Mouse (Mus musculus) lung, postnatal 0 days (tissue): Measurements from ENCODE around the gene Eps8.

Source experiments
- CTCF ChIP-seq: IDR thresholded peaks from 2 replicates; pipeline ENCODE4 v1.5.1; 2016; ENCODE audit warnings: antibody characterized with exemption, mild to moderate bottlenecking
- EP300 ChIP-seq: IDR thresholded peaks from 2 replicates; pipeline ENCODE4 v1.6.1; 2016; ENCODE audit warnings: antibody characterized with exemption, mild to moderate bottlenecking, control low read depth

DNA sequence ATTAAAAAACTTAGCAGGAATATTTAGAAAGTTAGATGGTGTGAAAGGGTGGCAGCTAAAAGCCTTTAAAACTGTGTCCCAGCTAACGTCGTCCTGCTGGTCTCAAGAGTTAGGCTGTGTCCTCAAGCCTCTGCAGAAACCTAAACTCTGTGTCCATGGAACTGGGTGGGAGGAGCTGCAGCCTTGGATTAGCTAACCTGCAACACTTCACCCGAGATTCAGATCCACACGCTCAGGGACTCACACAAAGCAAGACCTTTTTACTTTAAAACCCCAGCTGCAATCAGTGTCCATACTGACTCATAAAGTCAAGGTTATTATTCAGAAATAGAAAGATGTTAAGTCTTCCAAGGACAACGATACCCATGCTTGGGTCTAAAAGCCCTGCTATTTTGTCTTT lies 18.5 kb downstream of the Eps8 start:
- no peak for TF ChIP-seq CTCF
- TF ChIP-seq EP300, result no peak
